ENCODE assay signal across 12 mouse cellular contexts in the genomic region with DNA sequence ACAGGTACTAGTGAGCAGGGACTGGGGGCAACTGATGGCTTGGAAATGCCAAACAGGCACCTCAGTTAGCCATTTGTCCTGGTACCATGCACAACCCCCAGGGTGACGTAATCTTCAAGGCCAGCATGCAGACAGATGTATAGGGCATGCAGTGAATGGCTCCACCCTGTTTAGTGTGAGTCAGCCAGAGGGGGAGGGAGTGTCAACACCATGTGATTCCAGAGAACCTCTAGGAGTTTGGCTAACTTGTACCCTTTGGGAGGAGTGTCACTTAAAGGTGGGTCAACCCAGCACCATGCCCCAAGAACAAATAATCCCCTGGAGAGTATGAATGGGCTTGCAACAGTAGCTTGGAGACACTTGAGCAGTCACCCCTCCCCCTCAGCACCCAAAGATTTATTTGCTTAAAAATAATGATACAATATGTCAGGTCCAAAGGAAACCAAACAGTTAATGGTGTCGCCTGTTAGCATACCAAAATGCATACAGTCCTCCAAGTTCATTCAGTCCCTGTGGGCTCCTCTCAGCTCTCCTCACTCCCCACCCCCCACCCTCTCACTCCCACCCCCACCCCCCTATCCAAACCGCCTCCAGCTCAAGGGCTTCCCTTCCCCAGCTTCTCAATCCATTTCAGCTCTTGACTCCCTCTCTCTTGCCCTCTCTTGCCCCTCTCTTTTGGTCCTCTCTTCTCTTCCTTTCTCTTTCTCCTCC. TPM values are rescaled to one million over a fixed set of nuclear protein-coding genes. Genes with fewer than 3 reads are reported as not detected.
DNase-seq lines count a peak whose midpoint lies in the region; ATAC-seq and TF ChIP-seq lines count a peak whose summit lies in the region.
"Had no signal": no experiment of that assay in that cellular context is flagged by ENCODE, and none has a peak within 500 bp of the region (broad histone marks: within the 10 kb centered on the region; RNA-seq: fewer than 3 reads in every experiment).

No protein-coding gene starts in this region.

- peak; percentile 97 for ATAC-seq in stomach, embryonic 16.5 days (ENCODE audit: insufficient read depth, low FRiP score)

- no peaks in the 10 kb centered on the region for H3K36me3 ChIP-seq in stomach, embryonic 16.5 days (ENCODE audit: control insufficient read depth, insufficient read depth, low read length)
- H3K36me3 ChIP-seq: hindbrain, embryonic 12.5 days had no signal

- no peaks in the 10 kb centered on the region for H3K4me1 ChIP-seq in lung, adult 2 months (ENCODE audit: control insufficient read depth, insufficient read depth, low read length)
- peaks cover 19% of the 10 kb centered on the region for H3K4me1 ChIP-seq in stomach, embryonic 16.5 days (ENCODE audit: control insufficient read depth, insufficient read depth, low read length)

- TF ChIP-seq CTCF in lung, adult 2 months (IDR thresholded peaks at IDR 0.05; ENCODE audit: insufficient read depth, low read length): no peak

- 42% methylated on average over 3 of the region's 3 CpGs for WGBS in lung, adult 2 months
- 31% methylated on average over 3 of the region's 3 CpGs for WGBS in stomach, embryonic 16.5 days

- no peaks in the 10 kb centered on the region for H3K27me3 ChIP-seq in stomach, embryonic 16.5 days (ENCODE audit: control insufficient read depth, insufficient read depth, low read length)
- H3K27me3 ChIP-seq: hindbrain, embryonic 12.5 days had no signal

- H3K4me3 ChIP-seq in lung, adult 2 months (replicated peaks; ENCODE audit: extremely low read depth, low read depth, low read length): no peak overlapping the region
- H3K4me3 ChIP-seq in stomach, embryonic 16.5 days (replicated peaks; ENCODE audit: low read length): no peak overlapping the region
- H3K4me3 ChIP-seq: hindbrain, embryonic 12.5 days had no signal

- H3K9ac ChIP-seq in stomach, embryonic 16.5 days (ENCODE audit: low read length): no peak overlapping the region
- H3K9ac ChIP-seq: hindbrain, embryonic 12.5 days had no signal

- H3K4me2 ChIP-seq in stomach, embryonic 16.5 days (ENCODE audit: low read depth, low read length): no peak overlapping the region
- H3K4me2 ChIP-seq: hindbrain, embryonic 12.5 days had no signal

- H3K27ac ChIP-seq in stomach, embryonic 16.5 days (ENCODE audit: low read length): peak overlapping the region; percentile 76
- H3K27ac ChIP-seq: hindbrain, embryonic 12.5 days had no signal

- TF ChIP-seq POLR2A in lung, adult 2 months (IDR thresholded peaks at IDR 0.05; ENCODE audit: borderline replicate concordance, extremely low read depth, low read depth, low read length): no peak

- H3K9me3 ChIP-seq in stomach, embryonic 16.5 days (replicated peaks; ENCODE audit: control insufficient read depth, low read length): no peaks in the 10 kb centered on the region; the same call in 1 of the 2 replicates

- peak; percentile 49 to 65 for DNase-seq in urinary bladder, adult 18-20 months (ENCODE audit: low spot score in 2 of 2)
- DNase-seq in urinary bladder, postnatal 4 days (ENCODE audit: low spot score in 2 of 2): no peak
- peak; percentile 31 for DNase-seq in c-Kit-positive CD71-positive TER-119-positive erythroid progenitor cells, embryonic 14.5 days (ENCODE audit: low spot score)
- peak; percentile 43 for DNase-seq in lung, adult 2 months
- no peak for DNase-seq in thymus, postnatal 10 days (ENCODE audit: low spot score in 2 of 2)
- DNase-seq in adrenal gland, postnatal 4 days (ENCODE audit: low spot score in 2 of 2): no peak
- DNase-seq in layer of hippocampus, adult 9-11 months: no peak
- DNase-seq: cerebellum, adult 11-12 months; gastrocnemius, postnatal 25 days; thymus, postnatal 25 days had no signal

RNA-seq across cellular contexts. Expression of a gene that starts 32.3 kb away (rescaled TPM):
- 44.8 and 53.2 TPM in 2 replicates for polyA plus RNA-seq in lung, adult 2 months (2012; rRNA removed)
- 17.8 and 18.6 TPM in 2 replicates for polyA plus RNA-seq in stomach, embryonic 16.5 days (2015; fragmentation: Nextera tagmentation; extraction: Ambion mirVana)
- 1 to 10 TPM; 1.8 to 5.0 TPM for total RNA-seq in adrenal gland, postnatal 4 days (2021)

RNA-seq across cellular contexts. Expression of a gene that starts 41.9 kb away (rescaled TPM):
- polyA plus RNA-seq in lung, adult 2 months (2012; rRNA removed): 12.4 and 15.4 TPM in 2 replicates
- 21.7 and 22.0 TPM in 2 replicates for polyA plus RNA-seq in stomach, embryonic 16.5 days (2015; fragmentation: Nextera tagmentation; extraction: Ambion mirVana)
- 10 to 100 TPM; 33.8 to 37.2 TPM for total RNA-seq in adrenal gland, postnatal 4 days (2021)

Comparison
In these comparisons a context has a peak if more than half of its experiments do, and no peak if none do; other contexts are left out.
1. DNase-seq: peak in urinary bladder, adult 18-20 months (2 of 2), c-Kit-positive CD71-positive TER-119-positive erythroid progenitor cells, embryonic 14.5 days (single experiment) and lung, adult 2 months (single experiment); none in urinary bladder, postnatal 4 days (0 of 2), thymus, postnatal 10 days (0 of 2), adrenal gland, postnatal 4 days (0 of 2) and layer of hippocampus, adult 9-11 months (single experiment).